Mouse (Mus musculus): ENCODE data around the gene Nfyb.

DNA sequence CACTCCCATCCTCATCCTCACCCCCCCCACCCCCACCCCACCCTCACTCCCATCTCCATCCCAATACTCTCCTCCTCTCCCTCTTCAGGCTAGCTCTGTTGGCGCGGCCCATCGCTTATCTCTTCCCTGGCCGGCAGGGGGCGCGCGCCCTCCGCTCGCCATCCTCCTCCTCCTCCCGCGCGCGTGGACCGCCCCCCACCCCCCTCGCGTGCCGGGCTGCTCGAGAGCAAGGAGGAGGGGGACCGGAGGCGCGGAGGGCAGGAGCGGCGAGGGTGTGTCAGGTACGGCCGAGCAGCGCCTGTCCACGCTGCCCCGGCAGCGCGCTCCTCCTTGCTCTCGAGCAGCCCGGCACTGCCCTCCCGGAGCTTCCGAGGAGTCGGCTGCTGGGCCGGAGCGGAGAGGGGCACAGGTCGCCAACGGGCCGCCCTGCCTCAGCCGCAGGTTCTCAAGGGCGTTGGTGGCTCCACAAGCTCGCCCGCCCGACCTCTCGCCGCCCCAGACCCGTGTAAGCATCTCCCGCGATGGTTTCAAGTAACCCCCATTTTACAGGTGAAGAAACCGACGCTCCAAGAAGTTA, 48.0 kb upstream of the Nfyb start:
- TF ChIP-seq GATA1 (IDR thresholded peaks at IDR 0.05; ENCODE audit: low read length) (no peak), TAL1 (IDR thresholded peaks at IDR 0.05; ENCODE audit: low read length) (no peak)
